Mouse (Mus musculus) brain, embryonic 14.5 days (tissue): Measurements from ENCODE around the gene Ophn1. TPM values are rescaled to one million over a fixed set of nuclear protein-coding genes. Genes with fewer than 3 reads are reported as not detected.
A peak's percentile ranks its signal among the peaks of the same experiment; 100 is the strongest.

Experiments
- DNase-seq: peaks from one replicate; pipeline ENCODE4 v3.0.0-alpha.2; 2011; ENCODE audit warnings: low read depth
- CTCF ChIP-seq: fragments of 200-500 bp; IDR thresholded peaks from 2 replicates; pipeline ENCODE4 v1.5.1; 2012; ENCODE audit warnings: inconsistent platforms, mild to moderate bottlenecking, moderate library complexity, borderline replicate concordance; ENCODE audit not compliant: insufficient read depth, insufficient read length; ENCODE audit errors: extremely low read depth
- POLR2A ChIP-seq: fragments of 200-500 bp; IDR thresholded peaks from 2 replicates; pipeline ENCODE4 v1.6.1; 2012; ENCODE audit warnings: mild to moderate bottlenecking, inconsistent platforms, borderline replicate concordance; ENCODE audit not compliant: poor library complexity, insufficient read depth, insufficient read length, severe bottlenecking; ENCODE audit errors: extremely low read depth
- polyA plus RNA-seq: library from polyadenylated mRNA; depleted of rRNA; stranded (reverse); fragments of >200 nt; gene quantifications from 2 replicates; pipeline ENCODE4 v1.2.3, GENCODE M21; 2012; rRNA removed

The Ophn1 gene
- polyA plus RNA-seq, result 23.7 and 26.6 TPM in 2 replicates

- DNase-seq, result peak; percentile 94
- TF ChIP-seq POLR2A (0 out of 2 replicates have a peak, but pooled peaks have one; percentile 21), CTCF (no peak)
Observed at GRCm38 (mm10) chrX:98890406-98891116, at the start of gene Ophn1. TSS of gene Ophn1 (minus strand) at chrX:98891025.

GRCm38 (mm10) chrX:98937555-98938294 lies 46.9 kb upstream of the Ophn1 start:
- TF ChIP-seq CTCF (peak; percentile 75), POLR2A (no peak)
- DNase-seq, result peak; percentile 97

GRCm38 (mm10) chrX:98936707-98937554 lies 46.1 kb upstream of the Ophn1 start:
- TF ChIP-seq POLR2A (peak; percentile 35; the same call in 1 of the 2 replicates), CTCF (no peak)

GRCm38 (mm10) chrX:98936101-98936500 lies 45.3 kb upstream of the Ophn1 start, which contains the start of gene Yipf6:
TSS of gene Yipf6 (plus strand) at chrX:98936316.
- no peak for TF ChIP-seq CTCF
- TF ChIP-seq POLR2A, result no peak
- no peak for DNase-seq

More at GRCm38 (mm10) chrX:98936707-98937554, 46.1 kb upstream of the Ophn1 start:
- DNase-seq, result peak; percentile 95

- TF ChIP-seq POLR2A (no peak), CTCF (peak; percentile 56; the same call in 1 of the 2 replicates)
- DNase-seq, result peak; percentile 80
Observed at GRCm38 (mm10) chrX:98919423-98919822, 28.6 kb upstream of the Ophn1 start.

GRCm38 (mm10) chrX:98908910-98909309 lies 18.1 kb upstream of the Ophn1 start:
- no peak for DNase-seq
- no peak for TF ChIP-seq POLR2A

- DNase-seq, result no peak
- TF ChIP-seq CTCF, result no peak
- TF ChIP-seq POLR2A, result no peak
Observed at GRCm38 (mm10) chrX:98904226-98904625, 13.4 kb upstream of the Ophn1 start.

GRCm38 (mm10) chrX:98898307-98898706 lies 7.5 kb upstream of the Ophn1 start:
- peak; percentile 23 for DNase-seq
- TF ChIP-seq CTCF, result no peak
- no peak for TF ChIP-seq POLR2A

GRCm38 (mm10) chrX:98890072-98890405 lies 786 bp downstream of the Ophn1 start:
- no peak for DNase-seq
- TF ChIP-seq POLR2A, result no peak
- no peak for TF ChIP-seq CTCF

GRCm38 (mm10) chrX:98881983-98882382 lies 8.8 kb downstream of the Ophn1 start:
- TF ChIP-seq POLR2A (no peak), CTCF (no peak)
- no peak for DNase-seq

GRCm38 (mm10) chrX:98881085-98881484 lies 9.7 kb downstream of the Ophn1 start:
- no peak for DNase-seq
- no peak for TF ChIP-seq CTCF
